Comparison of ENCODE assay signal across 10 mouse cellular contexts in the genomic region with DNA sequence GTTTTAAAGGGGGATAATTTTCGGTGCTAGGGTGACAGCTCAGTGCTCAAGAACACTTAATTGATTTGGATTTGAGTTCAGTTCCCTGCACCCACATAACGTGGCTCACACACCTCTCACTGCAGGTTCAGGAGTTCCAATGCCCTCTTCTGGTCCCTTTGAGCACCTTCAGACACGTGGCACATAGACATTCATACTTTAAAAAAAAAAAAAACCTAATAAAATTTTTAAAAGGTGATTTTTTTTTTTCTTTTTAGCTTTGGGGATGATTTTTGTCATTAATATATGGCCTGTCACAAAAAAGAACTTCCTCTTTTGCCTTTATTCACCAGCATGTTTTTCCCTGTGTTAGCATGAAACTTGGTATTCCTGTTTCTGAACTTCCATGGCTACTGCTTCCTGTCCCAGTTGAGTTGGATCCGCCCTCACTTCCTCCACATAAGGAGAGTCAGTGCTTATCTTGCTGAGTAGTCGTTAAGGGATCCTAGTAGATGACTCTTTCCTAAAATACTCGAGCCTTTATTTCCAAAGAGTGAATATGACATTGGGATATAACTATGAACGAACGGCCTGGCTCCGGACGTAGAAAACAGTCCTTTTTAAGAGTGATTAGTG. TPM values are rescaled to one million over a fixed set of nuclear protein-coding genes. Genes with fewer than 3 reads are reported as not detected.
A peak's percentile ranks its signal among the peaks of the same experiment; 100 is the strongest.
DNase-seq lines count a peak whose midpoint lies in the region; ATAC-seq and TF ChIP-seq lines count a peak whose summit lies in the region.
"Had no signal": no experiment of that assay in that cellular context is flagged by ENCODE, and none has a peak within 500 bp of the region (broad histone marks: within the 10 kb centered on the region; RNA-seq: fewer than 3 reads in every experiment).

No protein-coding gene starts in this region.

- TF ChIP-seq RAD21 in MEL (IDR thresholded peaks at IDR 0.05; ENCODE audit: low read depth, low read length), result no peak; the same call in 1 of the 2 replicates

- peaks cover 15 to 34% of the 10 kb centered on the region in 2 experiments for H3K36me3 ChIP-seq in MEL (ENCODE audit: control insufficient read depth in 1 of 2, insufficient read depth in 2 of 2, low read length in 2 of 2)
- H3K36me3 ChIP-seq in heart, embryonic 16.5 days (ENCODE audit: control insufficient read depth, insufficient read depth), result peaks cover 10% of the 10 kb centered on the region
- peaks cover 7% of the 10 kb centered on the region; the same call in 1 of the 2 replicates for H3K36me3 ChIP-seq in macrophage (ENCODE audit: inconsistent target)

- no peaks in the 10 kb centered on the region for H3K9me3 ChIP-seq in MEL (replicated peaks; ENCODE audit: insufficient read depth, low read length)
- H3K9me3 ChIP-seq in heart, embryonic 16.5 days (replicated peaks; ENCODE audit: control insufficient read depth, low read length), result no peaks in the 10 kb centered on the region

- H3K9ac ChIP-seq in MEL (ENCODE audit: control insufficient read depth, low read depth, low read length, poor library complexity, severe bottlenecking), result peak overlapping the region; percentile 44
- H3K9ac ChIP-seq in heart, embryonic 16.5 days (ENCODE audit: low read length), result no peak overlapping the region

- TF ChIP-seq CTCF in layer of hippocampus, adult 2 months (conservative IDR thresholded peaks at IDR 0.05), result peak; percentile 15; the same call in 1 of the 2 replicates
- peak in 2 of 3 experiments; percentile 5 to 22; a peak in 1 of 6 replicates for TF ChIP-seq CTCF in MEL (IDR thresholded peaks at IDR 0.05 in 2 of 3, conservative IDR thresholded peaks at IDR 0.05 in 1 of 3; ENCODE audit: control insufficient read depth in 1 of 3, insufficient read depth in 1 of 3, low read depth in 2 of 3, low read length in 3 of 3, poor library complexity in 1 of 3, severe bottlenecking in 1 of 3)

- TF ChIP-seq EP300 in MEL (IDR thresholded peaks at IDR 0.05; ENCODE audit: low read depth in 1 of 2, low read length in 2 of 2), result peak; percentile 40 to 62; a peak in 3 of 4 replicates

- 74% methylated on average over 10 of the region's 10 CpGs for WGBS in heart, embryonic 16.5 days
- WGBS in macrophage (ENCODE audit: missing documents), result 56% methylated on average over 10 of the region's 10 CpGs

- peaks cover 10 to 16% of the 10 kb centered on the region in 2 experiments; a peak in 3 of 4 replicates for H3K4me1 ChIP-seq in MEL (ENCODE audit: control insufficient read depth in 1 of 2, insufficient read depth in 2 of 2, low read length in 2 of 2)
- peaks cover 14% of the 10 kb centered on the region; the same call in 1 of the 2 replicates for H3K4me1 ChIP-seq in heart, embryonic 16.5 days (ENCODE audit: control insufficient read depth, insufficient read depth, low read length)

- no peaks in the 10 kb centered on the region for H3K27me3 ChIP-seq in MEL (ENCODE audit: control insufficient read depth in 1 of 2, insufficient read depth in 2 of 2, low read length in 2 of 2)
- no peaks in the 10 kb centered on the region for H3K27me3 ChIP-seq in heart, embryonic 16.5 days (ENCODE audit: control insufficient read depth, insufficient read depth, low read length)

- TF ChIP-seq POLR2A in MEL (IDR thresholded peaks at IDR 0.05; ENCODE audit: control insufficient read depth in 1 of 2, insufficient read depth in 1 of 2, low read depth in 1 of 2, low read length in 2 of 2, poor library complexity in 1 of 2), result no peak

- no peak overlapping the region for H3K27ac ChIP-seq in layer of hippocampus, adult 2 months
- H3K27ac ChIP-seq in MEL (ENCODE audit: control insufficient read depth, low read depth, low read length) (peak overlapping the region; percentile 49), macrophage (peak overlapping the region; percentile 89)
- no peak overlapping the region for H3K27ac ChIP-seq in heart, embryonic 16.5 days (ENCODE audit: low read length)
- H3K27ac ChIP-seq: left cerebral cortex, adult 2 months had no signal

- peaks cover 44% of the 10 kb centered on the region for H3K79me2 ChIP-seq in MEL (ENCODE audit: control insufficient read depth, insufficient read depth, low read length, poor library complexity)
- peaks cover 67% of the 10 kb centered on the region for H3K79me2 ChIP-seq in macrophage (ENCODE audit: inconsistent target)

- DNase-seq in layer of hippocampus, adult 2 months (ENCODE audit: low spot score in 2 of 2), result no peak
- DNase-seq in layer of hippocampus, adult 18-20 months (ENCODE audit: low spot score in 2 of 2), result no peak
- DNase-seq in MEL (ENCODE audit: low read depth, low spot score), result peak; percentile 73
- no peak for DNase-seq in retina, embryonic 14.5 days (ENCODE audit: low spot score)
- no peak for DNase-seq in thymus, postnatal 10 days (ENCODE audit: low spot score in 2 of 2)
- DNase-seq: adrenal gland, postnatal 10 days; kidney, adult 11 months had no signal

- H3K4me2 ChIP-seq in heart, embryonic 16.5 days (ENCODE audit: low read depth, low read length), result peak overlapping the region; percentile 89; the same call in 1 of the 2 replicates

- H3K4me3 ChIP-seq in layer of hippocampus, adult 2 months, result peak overlapping the region; percentile 100; the same call in 1 of the 2 replicates
- H3K4me3 ChIP-seq in MEL (ENCODE audit: control insufficient read depth in 1 of 2, insufficient read depth in 1 of 2, low read depth in 2 of 2, low read length in 2 of 2) (peak overlapping the region; percentile 9 to 94; a peak in 3 of 4 replicates), macrophage (ENCODE audit: inconsistent target) (peak overlapping the region; percentile 89)
- no peak overlapping the region for H3K4me3 ChIP-seq in heart, embryonic 16.5 days (ENCODE audit: low read length)

- ATAC-seq in heart, embryonic 16.5 days (replicated peaks; ENCODE audit: extremely low read depth, insufficient read depth, low FRiP score), result no peak

TF ChIP-seq in MEL, 35 proteins besides CTCF, POLR2A, EP300 and RAD21 (continues in another document):
- no peak for TF ChIP-seq NRF1 (IDR thresholded peaks at IDR 0.05; ENCODE audit: insufficient read depth, low read depth, low read length, poor library complexity, severe bottlenecking)
- TF ChIP-seq BHLHE40 (IDR thresholded peaks at IDR 0.05; ENCODE audit: borderline replicate concordance, low read depth, low read length), result no peak
- TF ChIP-seq GABPA (IDR thresholded peaks at IDR 0.05; ENCODE audit: low read depth, low read length), result no peak
- no peak for TF ChIP-seq USF2 (IDR thresholded peaks at IDR 0.05; ENCODE audit: borderline replicate concordance in 1 of 2, insufficient read depth in 1 of 2, low read depth in 1 of 2, low read length in 2 of 2)
- peak; percentile 91 for TF ChIP-seq MXI1 (IDR thresholded peaks at IDR 0.05; ENCODE audit: low read depth, low read length)
- peak; percentile 30; the same call in 1 of the 2 replicates for TF ChIP-seq POLR2AphosphoS2 (IDR thresholded peaks at IDR 0.05; ENCODE audit: low read length)
- 0 out of 2 replicates have a peak, but pooled peaks have one; percentile 59 for TF ChIP-seq CHD1 (IDR thresholded peaks at IDR 0.05; ENCODE audit: low read depth, low read length)
- TF ChIP-seq SMC3 (IDR thresholded peaks at IDR 0.05; ENCODE audit: low read depth, low read length), result no peak; the same call in 1 of the 2 replicates
- no peak for TF ChIP-seq ZKSCAN1 (IDR thresholded peaks at IDR 0.05; ENCODE audit: low read depth, low read length)
- TF ChIP-seq SIN3A (IDR thresholded peaks at IDR 0.05; ENCODE audit: low read length), result peak; percentile 65
- TF ChIP-seq TBP (IDR thresholded peaks at IDR 0.05; ENCODE audit: low read depth, low read length), result no peak
- no peak for TF ChIP-seq ZMIZ1 (IDR thresholded peaks at IDR 0.05; ENCODE audit: low read depth, low read length)
- no peak for TF ChIP-seq NELFE (IDR thresholded peaks at IDR 0.05; ENCODE audit: low read depth, low read length)
- TF ChIP-seq E2F4 (IDR thresholded peaks at IDR 0.05; ENCODE audit: borderline replicate concordance, low read depth, low read length), result no peak
- no peak for TF ChIP-seq CHD2 (IDR thresholded peaks at IDR 0.05; ENCODE audit: low read length)
- peak; percentile 88 for TF ChIP-seq ZNF384 (IDR thresholded peaks at IDR 0.05; ENCODE audit: low read depth, low read length)
- TF ChIP-seq RCOR1 (IDR thresholded peaks at IDR 0.05; ENCODE audit: low read depth, low read length), result peak; percentile 61; the same call in 1 of the 2 replicates
- TF ChIP-seq MEF2A (IDR thresholded peaks at IDR 0.05; ENCODE audit: extremely low read depth, insufficient replicate concordance, low read depth, low read length, poor library complexity, severe bottlenecking), result no peak
- TF ChIP-seq MAFK (IDR thresholded peaks at IDR 0.05; ENCODE audit: borderline replicate concordance, low read depth, low read length), result 0 out of 2 replicates have a peak, but pooled peaks have one; percentile 9
- TF ChIP-seq TAL1 (IDR thresholded peaks at IDR 0.05; ENCODE audit: low read length), result no peak

RNA-seq across cellular contexts. Expression of gene Snx3, which starts 2.4 kb away (rescaled TPM):
- total RNA-seq in layer of hippocampus, adult 2 months (2021), result 100 to 1,000 TPM; 188 to 197 TPM
- 100 to 1,000 TPM; 195 to 219 TPM for total RNA-seq in layer of hippocampus, adult 18-20 months (2021)
- 107 TPM in 2 replicates for total RNA-seq in MEL (2012; rRNA removed)
- polyA plus RNA-seq in MEL (2012; ENCODE audit: insufficient read depth in 1 of 2, insufficient read length in 2 of 2, low read depth in 1 of 2, low replicate concordance in 2 of 2, missing spikeins in 1 of 2) (100 to 1,000 TPM in 1 of 2 experiments, not detected in 1; 320 TPM), macrophage (2018) (364 to 676 TPM (median 673 TPM) in 3 replicates)
- 363 and 415 TPM in 2 replicates for polyA plus RNA-seq in heart, embryonic 16.5 days (2015; fragmentation: Nextera tagmentation; extraction: Ambion mirVana)
- total RNA-seq in macrophage (2018; cell fraction: chromatin; rRNA removed), result 10 to 100 TPM; 14.0 to 44.0 (median 26.1) TPM
- total RNA-seq in macrophage (2018; cell fraction: cytosol; rRNA removed), result 100 to 1,000 TPM; 265 to 558 (median 412) TPM
- total RNA-seq in macrophage (2018; cell fraction: nucleus; rRNA removed), result 100 to 1,000 TPM in 17 of 26 experiments, 10 to 100 TPM in 9; 65.2 to 224 (median 107) TPM

RNA-seq across cellular contexts. Expression of gene Afg1l, which starts 25.8 kb away (rescaled TPM):
- 10 to 100 TPM; 12.6 to 15.3 TPM for total RNA-seq in layer of hippocampus, adult 2 months (2021)
- 10 to 100 TPM; 12.6 to 14.4 TPM for total RNA-seq in layer of hippocampus, adult 18-20 months (2021)
- 2.8 and 3.4 TPM in 2 replicates for total RNA-seq in MEL (2012; rRNA removed)
- 1 to 10 TPM in 1 of 2 experiments, not detected in 1; 3.7 TPM for polyA plus RNA-seq in MEL (2012; ENCODE audit: insufficient read depth in 1 of 2, insufficient read length in 2 of 2, low read depth in 1 of 2, low replicate concordance in 2 of 2, missing spikeins in 1 of 2)
- 19.5 and 22.1 TPM in 2 replicates for polyA plus RNA-seq in heart, embryonic 16.5 days (2015; fragmentation: Nextera tagmentation; extraction: Ambion mirVana)
- 10 to 100 TPM in 21 of 26 experiments, 1 to 10 TPM in 5; 3.4 to 24.7 (median 17.7) TPM for total RNA-seq in macrophage (2018; cell fraction: chromatin; rRNA removed)
- total RNA-seq in macrophage (2018; cell fraction: cytosol; rRNA removed), result 10 to 100 TPM in 19 of 26 experiments, 1 to 10 TPM in 7; 5.6 to 11.7 (median 10.3) TPM
- 10 to 100 TPM in 17 of 26 experiments, 1 to 10 TPM in 9; 3.2 to 16.8 (median 11.2) TPM for total RNA-seq in macrophage (2018; cell fraction: nucleus; rRNA removed)
- polyA plus RNA-seq in macrophage (2018), result 7.8 to 12.7 TPM (median 9.6 TPM) in 3 replicates

Comparison
In these comparisons a context has a peak if more than half of its experiments do, and no peak if none do; other contexts are left out.
1. H3K27ac ChIP-seq: peak in MEL (single experiment) and macrophage (single experiment); none in layer of hippocampus, adult 2 months (single experiment) and heart, embryonic 16.5 days (single experiment).